Mouse (Mus musculus) ES-E14 (cell line): Measurements from ENCODE around the gene Lrrc23.

Experiments used
- HCFC1 ChIP-seq: IDR thresholded peaks from 2 replicates; pipeline ENCODE4 v1.6.1; 2012; ENCODE audit warnings: low read length, inconsistent platforms, borderline replicate concordance; ENCODE audit not compliant: insufficient read depth
- ZC3H11A ChIP-seq: IDR thresholded peaks from 2 replicates; pipeline ENCODE4 v1.6.1; 2012; ENCODE audit warnings: low read depth, mild to moderate bottlenecking, inconsistent platforms, low read length, borderline replicate concordance

GRCm38 (mm10) chr6:124809775-124810538 lies 30.4 kb upstream of the Lrrc23 start:
- TF ChIP-seq HCFC1, result no peak
- no peak for TF ChIP-seq ZC3H11A
